Mouse (Mus musculus): Measurements from ENCODE around the gene Foxi2. TPM values are rescaled to one million over a fixed set of nuclear protein-coding genes. Genes with fewer than 3 reads are reported as not detected.

The Foxi2 gene
- polyA plus RNA-seq, 1 experiment from 2014 or later, result not detected

DNA sequence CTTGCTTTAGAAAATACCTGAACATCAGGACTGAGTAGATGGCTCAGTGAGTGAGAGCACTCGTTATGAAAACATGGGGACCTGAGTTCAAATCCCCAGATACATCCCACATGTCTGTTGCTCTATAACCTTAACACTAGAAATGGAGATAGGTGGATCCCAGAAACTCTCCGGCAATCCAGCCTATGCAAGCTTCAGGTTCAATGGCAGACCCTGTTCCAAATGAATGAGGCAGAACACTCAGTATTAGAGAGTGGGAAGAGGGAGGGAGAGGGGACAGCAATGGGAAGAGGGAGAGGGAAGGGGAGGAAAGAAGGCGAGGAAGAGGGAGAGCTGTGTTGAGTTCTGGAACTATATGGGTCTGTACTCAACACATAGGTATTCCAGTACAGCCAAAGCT, 41.2 kb downstream of the Foxi2 start:
- H3K27ac ChIP-seq (ENCODE audit: low read depth, low read length), result no peak overlapping the region
- no peak overlapping the region for H3K9ac ChIP-seq (ENCODE audit: low read length)
- no peaks in the 10 kb centered on the region for H3K4me1 ChIP-seq (ENCODE audit: control insufficient read depth, insufficient read depth, low read length)
- no peak for ATAC-seq
- H3K36me3 ChIP-seq (ENCODE audit: control insufficient read depth, insufficient read depth, low read length), result no peaks in the 10 kb centered on the region
- no peaks in the 10 kb centered on the region for H3K9me3 ChIP-seq (replicated peaks; ENCODE audit: control insufficient read depth, low read length)
- 82% methylated on average over 3 of the region's 3 CpGs for WGBS
- no peak for DNase-seq (ENCODE audit: low spot score)
- no peak overlapping the region for H3K4me2 ChIP-seq (ENCODE audit: low read length)
- no peak overlapping the region for H3K4me3 ChIP-seq (ENCODE audit: low read depth, low read length)
- no peaks in the 10 kb centered on the region for H3K27me3 ChIP-seq (replicated peaks; ENCODE audit: control insufficient read depth, insufficient read depth, low read length)

DNA sequence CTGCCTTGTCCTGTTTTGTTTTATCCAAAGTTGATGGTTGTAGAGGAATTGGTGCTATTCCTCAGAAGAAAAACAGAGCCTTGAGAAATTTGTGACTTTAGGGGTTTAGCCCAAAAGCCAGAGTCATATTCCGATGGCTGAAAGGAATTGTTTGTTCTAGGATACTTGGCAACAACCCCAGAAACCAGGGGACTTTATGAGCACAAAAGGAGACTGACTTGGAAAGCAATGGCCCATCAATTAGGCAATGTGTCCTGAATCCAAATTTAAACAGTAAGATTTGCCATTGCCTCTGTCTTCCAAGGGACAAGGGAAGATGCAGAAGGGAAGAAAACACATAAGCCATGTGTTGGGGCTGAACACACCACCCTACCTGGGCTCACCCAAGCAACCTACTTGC, 42.3 kb downstream of the Foxi2 start:
- WGBS, result 37% methylated on average over 1 of the region's 1 CpGs
- DNase-seq (ENCODE audit: low spot score), result no peak
- H3K27me3 ChIP-seq (replicated peaks; ENCODE audit: control insufficient read depth, insufficient read depth, low read length), result no peaks in the 10 kb centered on the region

DNA sequence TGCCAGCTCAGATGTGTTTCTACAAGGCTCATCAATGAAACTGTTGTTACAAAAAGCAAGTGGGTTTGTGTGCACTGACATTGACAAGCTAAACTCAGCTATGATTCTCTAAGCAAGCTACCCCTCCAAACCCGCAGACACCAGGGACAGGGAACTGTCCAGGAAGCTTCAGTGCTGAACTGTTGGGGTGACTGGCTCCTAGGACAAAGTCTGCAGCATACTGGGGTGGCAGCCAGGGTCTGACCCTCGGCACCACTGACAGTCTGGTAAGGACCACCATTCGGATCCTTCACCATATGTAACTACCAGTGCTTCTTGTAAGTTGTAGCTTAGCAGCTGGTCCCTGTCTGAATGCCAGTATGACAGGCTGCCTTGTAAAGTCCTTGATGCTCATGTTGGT, 43.6 kb downstream of the Foxi2 start:
- Histone ChIP-seq H3K4me2 (ENCODE audit: low read length) (no peak overlapping the region), H3K36me3 (ENCODE audit: control insufficient read depth, insufficient read depth, low read length) (no peaks in the 10 kb centered on the region), H3K4me3 (ENCODE audit: low read depth, low read length) (no peak overlapping the region), H3K27me3 (replicated peaks; ENCODE audit: control insufficient read depth, insufficient read depth, low read length) (no peaks in the 10 kb centered on the region), H3K9ac (ENCODE audit: low read length) (no peak overlapping the region), H3K4me1 (ENCODE audit: control insufficient read depth, insufficient read depth, low read length) (no peaks in the 10 kb centered on the region), H3K27ac (ENCODE audit: low read depth, low read length) (no peak overlapping the region), H3K9me3 (replicated peaks; ENCODE audit: control insufficient read depth, low read length) (no peaks in the 10 kb centered on the region)
- DNase-seq (ENCODE audit: low spot score), result no peak
- ATAC-seq, result no peak
- WGBS, result 67% methylated on average over 3 of the region's 3 CpGs

More for the DNA sequence above, 42.3 kb downstream of the Foxi2 start:
- H3K9ac ChIP-seq (ENCODE audit: low read length), result no peak overlapping the region
- H3K4me3 ChIP-seq (ENCODE audit: low read depth, low read length), result no peak overlapping the region
- H3K4me2 ChIP-seq (ENCODE audit: low read length), result no peak overlapping the region
- no peaks in the 10 kb centered on the region for H3K36me3 ChIP-seq (ENCODE audit: control insufficient read depth, insufficient read depth, low read length)
- H3K27ac ChIP-seq (ENCODE audit: low read depth, low read length), result no peak overlapping the region
- no peaks in the 10 kb centered on the region for H3K4me1 ChIP-seq (ENCODE audit: control insufficient read depth, insufficient read depth, low read length)
- ATAC-seq, result no peak
- no peaks in the 10 kb centered on the region for H3K9me3 ChIP-seq (replicated peaks; ENCODE audit: control insufficient read depth, low read length)

Other genes with a start within 250 kb of the Foxi2 start
- not detected in 2 replicates for gene Nps, start 151.6 kb upstream of the Foxi2 start, polyA plus RNA-seq (2014; fragmentation: Nextera tagmentation; extraction: Ambion mirVana)
- not detected in 2 replicates for gene Clrn3, start 118.3 kb downstream of the Foxi2 start, polyA plus RNA-seq (2014; fragmentation: Nextera tagmentation; extraction: Ambion mirVana)
- gene Ptpre, start 127.2 kb downstream of the Foxi2 start, polyA plus RNA-seq (2014; fragmentation: Nextera tagmentation; extraction: Ambion mirVana), result 1.9 and 2.5 TPM in 2 replicates